Mouse (Mus musculus): ENCODE measurements around the gene Setmar.

- TF ChIP-seq POLR2A (IDR thresholded peaks at IDR 0.05; ENCODE audit: insufficient read length, low read depth) (no peak), CEBPB (IDR thresholded peaks at IDR 0.05; ENCODE audit: insufficient read depth, poor library complexity, severe bottlenecking) (no peak), MAX (IDR thresholded peaks at IDR 0.05; ENCODE audit: low read depth) (no peak), MYOD1 (IDR thresholded peaks at IDR 0.05; ENCODE audit: control insufficient read depth in 1 of 3, insufficient read length in 2 of 3, low read depth in 2 of 3) (no peak), POLR2AphosphoS2 (IDR thresholded peaks at IDR 0.05; ENCODE audit: insufficient read length, low read depth) (no peak), E2F4 (IDR thresholded peaks at IDR 0.05; ENCODE audit: insufficient read depth) (no peak), USF1 (IDR thresholded peaks at IDR 0.05; ENCODE audit: low read depth) (no peak), MYOG (IDR thresholded peaks at IDR 0.05; ENCODE audit: control insufficient read depth in 1 of 3, insufficient read depth in 1 of 3, insufficient read length in 2 of 3, low read depth in 2 of 3) (no peak), TCF12 (IDR thresholded peaks at IDR 0.05; ENCODE audit: insufficient read depth, poor library complexity, severe bottlenecking) (no peak)
These were observed 3.7 kb upstream of the Setmar start for GRCm38 (mm10) chr6:108061121-108061520.
